Mouse (Mus musculus) adrenal gland, postnatal 14 days (tissue): ENCODE data around the gene Olfr937. TPM values are rescaled to one million over a fixed set of nuclear protein-coding genes. Genes with fewer than 3 reads are reported as not detected.

Experiments
- DNase-seq: peaks from one replicate; pipeline ENCODE4 v3.0.0; 2021; ENCODE audit warnings: mixed read lengths
- long read RNA-seq, 2 experiments: library from polyadenylated mRNA; stranded (forward); transcript quantifications; one replicate each; pipeline ENCODE4 v2.0.0; 2021
- microRNA-seq, 2 experiments: library from miRNA; unstranded; fragments of <30 nt; microRNA quantifications; one replicate each; pipeline ENCODE4 v1.2.0; 2021
- total RNA-seq: library from RNA; stranded (reverse); gene quantifications from 2 replicates; pipeline ENCODE4 v1.2.3, GENCODE M21; 2021

The Olfr937 gene
- not detected in 2 replicates for total RNA-seq
- long read RNA-seq, experiment 1: 0 reads
- long read RNA-seq, experiment 2: 0 reads

GRCm38 (mm10) chr9:39064851-39065250 lies at the start of gene Olfr937:
Gene Olfr937 (minus strand): TSS chr9:39064951.
- DNase-seq: no peak

- DNase-seq: no peak
Measured at GRCm38 (mm10) chr9:39078787-39079186, 14.0 kb upstream of the Olfr937 start, which contains the start of gene Olfr938. Gene Olfr938 (minus strand): TSS chr9:39078887.

GRCm38 (mm10) chr9:39023277-39023676 lies 41.5 kb downstream of the Olfr937 start, which contains the start of gene Olfr146:
Gene Olfr146 (minus strand): TSS chr9:39023377.
- DNase-seq: no peak

Small RNA genes lying within 50 kb of the gene (microRNA-seq; reads per million reads assigned to microRNA genes)
- gene Gm25032 (0 reads per million in 2 experiments), gene Gm25529 (0 reads per million in 2 experiments)

Other genes with a start within 250 kb of the Olfr937 start
- gene Olfr923, start 238.4 kb downstream of the Olfr937 start, total RNA-seq: not detected in 2 replicates
- gene Olfr924, start 220.5 kb downstream of the Olfr937 start, total RNA-seq: not detected in 2 replicates
- gene Olfr26, start 209.9 kb downstream of the Olfr937 start, total RNA-seq: not detected in 2 replicates
- gene Olfr926, start 187.8 kb downstream of the Olfr937 start, total RNA-seq: not detected in 2 replicates
- not detected in 2 replicates for gene Olfr930, start 135.1 kb downstream of the Olfr937 start, total RNA-seq
- gene Olfr933, start 92.6 kb downstream of the Olfr937 start, total RNA-seq: 0.19 and 0.38 TPM in 2 replicates
- not detected in 2 replicates for gene Olfr934, start 76.6 kb downstream of the Olfr937 start, total RNA-seq
- not detected in 2 replicates for gene Olfr935, start 65.3 kb downstream of the Olfr937 start, total RNA-seq
- not detected in 2 replicates for gene Olfr146, start 41.6 kb downstream of the Olfr937 start, total RNA-seq
- not detected in 2 replicates for gene Olfr938, start 13.9 kb upstream of the Olfr937 start, total RNA-seq
- not detected in 2 replicates for gene Olfr27, start 63.2 kb upstream of the Olfr937 start, total RNA-seq
- not detected in 2 replicates for gene Olfr943, start 101.4 kb upstream of the Olfr937 start, total RNA-seq
- not detected in 2 replicates for gene Olfr944, start 137.0 kb upstream of the Olfr937 start, total RNA-seq
- not detected in 2 replicates for gene Olfr1537, start 185.0 kb upstream of the Olfr937 start, total RNA-seq
- not detected in 2 replicates for gene Olfr945, start 211.9 kb upstream of the Olfr937 start, total RNA-seq